Mouse (Mus musculus): ENCODE measurements at regions not wholly inside any gene's neighbourhood (a gene's known extent, or its start where the extent isn't known, plus 50 kb on each side); places are given as distances from the start of the nearest gene placed in this dataset.

- Histone ChIP-seq H3K36me3 (replicated peaks; ENCODE audit: control insufficient read depth, insufficient read depth) (no peaks in the 10 kb centered on the region), H3K9me3 (ENCODE audit: control insufficient read depth, low read length) (no peaks in the 10 kb centered on the region), H3K9ac (no peak overlapping the region), H3K4me1 (replicated peaks; ENCODE audit: control insufficient read depth, insufficient read depth, low read length) (peaks cover 5% of the 10 kb centered on the region), H3K4me3 (replicated peaks; ENCODE audit: low read length) (no peak overlapping the region), H3K27ac (no peak overlapping the region; the same call in 1 of the 2 replicates), H3K27me3 (ENCODE audit: control insufficient read depth, insufficient read depth, low read length) (no peaks in the 10 kb centered on the region), H3K4me2 (replicated peaks) (no peak overlapping the region)
- WGBS, result 53% methylated on average over 12 of the region's 12 CpGs
- no peak for DNase-seq (ENCODE audit: low spot score)
- ATAC-seq (ENCODE audit: low FRiP score), result peak; percentile 36; the same call in 1 of the 2 replicates
Measured at GRCm38 (mm10) chr1:105150624-105151465, 205.7 kb downstream of the Rnf152 start.

DNA sequence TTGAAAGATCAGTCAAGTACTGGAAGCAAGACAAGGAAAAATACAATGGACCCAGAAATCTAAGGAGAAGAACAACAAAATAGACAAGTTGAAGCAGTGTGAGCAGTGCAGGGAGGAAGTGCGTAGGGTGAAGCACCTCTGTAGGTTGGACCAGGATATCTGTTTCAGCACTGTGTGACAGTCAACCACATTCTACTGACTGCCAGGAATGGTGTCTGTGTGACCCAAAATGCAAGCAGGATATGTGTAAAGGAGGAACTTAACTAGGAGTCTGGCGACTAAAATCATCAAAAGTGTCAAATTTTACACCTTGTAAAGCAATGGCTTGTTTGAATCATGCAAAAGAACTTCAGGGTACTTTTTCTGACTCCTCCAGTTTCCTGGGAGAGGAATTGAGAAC is 207.7 kb downstream of the Rnf152 start:
- H3K9ac ChIP-seq, result no peak overlapping the region
- ATAC-seq (ENCODE audit: low FRiP score), result no peak

DNA sequence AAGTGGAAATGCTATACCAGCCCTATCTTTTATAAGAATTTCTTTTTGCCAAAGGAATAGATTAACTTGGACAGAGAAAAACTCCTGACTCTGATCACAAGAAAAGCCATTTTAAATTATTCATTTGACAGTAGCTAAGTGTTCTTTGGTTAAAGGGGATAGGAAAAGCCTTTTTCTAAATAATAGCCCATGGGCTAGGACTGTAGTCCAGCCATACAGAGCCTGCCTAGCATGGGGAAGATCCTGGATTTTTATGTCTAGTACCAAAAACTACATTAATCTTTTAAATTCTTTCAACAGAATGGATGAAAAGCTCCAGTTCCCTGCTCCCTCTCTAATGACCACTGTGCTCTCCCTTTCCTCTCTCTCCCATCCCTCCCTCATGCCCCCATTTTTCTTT is 208.5 kb downstream of the Rnf152 start:
- ATAC-seq (ENCODE audit: low FRiP score) (no peak), DNase-seq (ENCODE audit: low spot score) (no peak)
- no peak overlapping the region for H3K4me3 ChIP-seq (replicated peaks; ENCODE audit: low read length)
- H3K27ac ChIP-seq, result no peak overlapping the region
- H3K4me2 ChIP-seq (replicated peaks), result no peak overlapping the region
- peaks cover 5% of the 10 kb centered on the region for H3K4me1 ChIP-seq (replicated peaks; ENCODE audit: control insufficient read depth, insufficient read depth, low read length)
- no peak overlapping the region for H3K9ac ChIP-seq
- H3K9me3 ChIP-seq (ENCODE audit: control insufficient read depth, low read length), result no peaks in the 10 kb centered on the region
- no peaks in the 10 kb centered on the region for H3K36me3 ChIP-seq (replicated peaks; ENCODE audit: control insufficient read depth, insufficient read depth)
- no peaks in the 10 kb centered on the region for H3K27me3 ChIP-seq (ENCODE audit: control insufficient read depth, insufficient read depth, low read length)

More for the DNA sequence above, 207.7 kb downstream of the Rnf152 start:
- 96% methylated on average over 2 of the region's 2 CpGs for WGBS
- H3K4me1 ChIP-seq (replicated peaks; ENCODE audit: control insufficient read depth, insufficient read depth, low read length), result peaks cover 5% of the 10 kb centered on the region
- no peaks in the 10 kb centered on the region for H3K27me3 ChIP-seq (ENCODE audit: control insufficient read depth, insufficient read depth, low read length)
- H3K4me3 ChIP-seq (replicated peaks; ENCODE audit: low read length), result no peak overlapping the region
- no peak overlapping the region for H3K4me2 ChIP-seq (replicated peaks)
- no peak for DNase-seq (ENCODE audit: low spot score)
- no peaks in the 10 kb centered on the region for H3K36me3 ChIP-seq (replicated peaks; ENCODE audit: control insufficient read depth, insufficient read depth)
- H3K9me3 ChIP-seq (ENCODE audit: control insufficient read depth, low read length), result no peaks in the 10 kb centered on the region
- H3K27ac ChIP-seq, result no peak overlapping the region

GRCm38 (mm10) chr1:105123936-105124335 is 232.6 kb downstream of the Rnf152 start:
- Histone ChIP-seq H3K36me3 (replicated peaks; ENCODE audit: control insufficient read depth, insufficient read depth) (no peaks in the 10 kb centered on the region), H3K4me3 (replicated peaks; ENCODE audit: low read length) (no peak overlapping the region), H3K9me3 (ENCODE audit: control insufficient read depth, low read length) (no peaks in the 10 kb centered on the region), H3K9ac (no peak overlapping the region), H3K4me1 (replicated peaks; ENCODE audit: control insufficient read depth, insufficient read depth, low read length) (no peaks in the 10 kb centered on the region), H3K4me2 (replicated peaks) (no peak overlapping the region), H3K27ac (no peak overlapping the region), H3K27me3 (ENCODE audit: control insufficient read depth, insufficient read depth, low read length) (no peaks in the 10 kb centered on the region)
- 78% methylated on average over 4 of the region's 4 CpGs for WGBS
- ATAC-seq (ENCODE audit: low FRiP score) (no peak), DNase-seq (ENCODE audit: low spot score) (no peak)

- Histone ChIP-seq H3K27me3 (ENCODE audit: control insufficient read depth, insufficient read depth, low read length) (no peaks in the 10 kb centered on the region), H3K4me2 (replicated peaks) (no peak overlapping the region), H3K27ac (no peak overlapping the region), H3K36me3 (replicated peaks; ENCODE audit: control insufficient read depth, insufficient read depth) (no peaks in the 10 kb centered on the region), H3K9ac (no peak overlapping the region), H3K4me3 (replicated peaks; ENCODE audit: low read length) (no peak overlapping the region), H3K9me3 (ENCODE audit: control insufficient read depth, low read length) (no peaks in the 10 kb centered on the region), H3K4me1 (replicated peaks; ENCODE audit: control insufficient read depth, insufficient read depth, low read length) (no peaks in the 10 kb centered on the region)
- WGBS, result 90% methylated on average over 2 of the region's 2 CpGs
- ATAC-seq (ENCODE audit: low FRiP score) (no peak), DNase-seq (ENCODE audit: low spot score) (no peak)
Measured at GRCm38 (mm10) chr1:105117888-105118287, 238.6 kb downstream of the Rnf152 start.

- DNase-seq (ENCODE audit: low spot score) (no peak), ATAC-seq (ENCODE audit: low FRiP score) (no peak)
- H3K4me2 ChIP-seq (replicated peaks), result no peak overlapping the region
- H3K27me3 ChIP-seq (ENCODE audit: control insufficient read depth, insufficient read depth, low read length), result no peaks in the 10 kb centered on the region
- no peak overlapping the region for H3K9ac ChIP-seq
- H3K27ac ChIP-seq, result no peak overlapping the region
- no peaks in the 10 kb centered on the region; the same call in 1 of the 2 replicates for H3K4me1 ChIP-seq (replicated peaks; ENCODE audit: control insufficient read depth, insufficient read depth, low read length)
- no peak overlapping the region for H3K4me3 ChIP-seq (replicated peaks; ENCODE audit: low read length)
- H3K9me3 ChIP-seq (ENCODE audit: control insufficient read depth, low read length), result no peaks in the 10 kb centered on the region
- no peaks in the 10 kb centered on the region for H3K36me3 ChIP-seq (replicated peaks; ENCODE audit: control insufficient read depth, insufficient read depth)
- 86% methylated on average over 3 of the region's 3 CpGs for WGBS
Measured at GRCm38 (mm10) chr1:105116231-105116630, 240.3 kb downstream of the Rnf152 start.

- Histone ChIP-seq H3K27ac (no peak overlapping the region), H3K27me3 (ENCODE audit: control insufficient read depth, insufficient read depth, low read length) (no peaks in the 10 kb centered on the region), H3K4me2 (replicated peaks) (no peak overlapping the region), H3K9ac (no peak overlapping the region), H3K4me1 (replicated peaks; ENCODE audit: control insufficient read depth, insufficient read depth, low read length) (peaks cover 6% of the 10 kb centered on the region; the same call in 1 of the 2 replicates), H3K36me3 (replicated peaks; ENCODE audit: control insufficient read depth, insufficient read depth) (no peaks in the 10 kb centered on the region), H3K9me3 (ENCODE audit: control insufficient read depth, low read length) (no peaks in the 10 kb centered on the region), H3K4me3 (replicated peaks; ENCODE audit: low read length) (no peak overlapping the region)
- ATAC-seq (ENCODE audit: low FRiP score) (no peak), DNase-seq (ENCODE audit: low spot score) (no peak)
- WGBS, result 93% methylated on average over 6 of the region's 6 CpGs
Measured at GRCm38 (mm10) chr1:105115391-105115790, 241.1 kb downstream of the Rnf152 start.

- no peak overlapping the region for H3K4me2 ChIP-seq (replicated peaks)
- H3K9ac ChIP-seq, result no peak overlapping the region
- H3K4me3 ChIP-seq (replicated peaks; ENCODE audit: low read length), result no peak overlapping the region
- no peaks in the 10 kb centered on the region for H3K27me3 ChIP-seq (ENCODE audit: control insufficient read depth, insufficient read depth, low read length)
- WGBS, result 94% methylated on average over 3 of the region's 3 CpGs
- H3K4me1 ChIP-seq (replicated peaks; ENCODE audit: control insufficient read depth, insufficient read depth, low read length), result peaks cover 6% of the 10 kb centered on the region; the same call in 1 of the 2 replicates
- H3K36me3 ChIP-seq (replicated peaks; ENCODE audit: control insufficient read depth, insufficient read depth), result no peaks in the 10 kb centered on the region
- H3K9me3 ChIP-seq (ENCODE audit: control insufficient read depth, low read length), result no peaks in the 10 kb centered on the region
- DNase-seq (ENCODE audit: low spot score), result no peak
- ATAC-seq (ENCODE audit: low FRiP score), result no peak
- no peak overlapping the region for H3K27ac ChIP-seq
Measured at GRCm38 (mm10) chr1:105114835-105115234, 241.7 kb downstream of the Rnf152 start.

DNA sequence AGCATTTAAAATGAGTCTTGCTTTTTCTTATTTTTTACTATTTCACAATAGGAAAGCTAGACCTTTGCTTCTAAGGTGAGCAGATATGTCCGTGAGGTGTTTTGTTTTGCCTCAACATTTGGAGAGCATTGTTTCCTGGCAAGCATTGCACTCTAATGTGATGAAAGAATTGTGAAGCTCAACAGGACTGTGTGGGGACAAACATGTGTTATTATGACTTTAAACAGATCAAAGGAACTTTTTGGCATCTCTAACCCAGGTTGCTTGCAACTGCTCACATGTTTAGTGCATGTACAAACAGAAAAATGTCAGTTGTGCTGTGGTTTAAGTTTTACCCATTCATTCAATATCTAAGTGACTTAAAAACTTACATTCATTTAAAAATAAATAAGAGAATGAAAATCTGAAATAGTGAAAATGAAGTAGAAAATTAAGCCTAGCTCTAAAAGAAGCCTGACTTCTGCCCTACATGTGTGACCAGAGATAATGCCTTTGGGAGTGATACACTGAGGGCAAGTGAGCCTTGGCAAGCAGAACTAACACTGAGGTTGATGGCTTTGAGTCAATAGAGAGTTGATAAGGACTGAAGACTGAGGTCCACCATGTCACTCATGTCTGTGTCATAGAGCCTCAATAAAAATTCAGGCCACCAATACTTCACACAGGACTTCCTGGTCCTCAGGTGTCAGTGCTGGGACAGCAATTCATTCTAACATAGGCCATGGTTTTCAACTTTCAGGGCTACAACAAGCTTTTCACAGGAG is 243.6 kb downstream of the Rnf152 start:
- Histone ChIP-seq H3K27me3 (ENCODE audit: control insufficient read depth, insufficient read depth, low read length) (no peaks in the 10 kb centered on the region), H3K9me3 (ENCODE audit: control insufficient read depth, low read length) (no peaks in the 10 kb centered on the region)
- no peak for DNase-seq (ENCODE audit: low spot score)

More for the DNA sequence above, 243.6 kb downstream of the Rnf152 start:
- Histone ChIP-seq H3K36me3 (replicated peaks; ENCODE audit: control insufficient read depth, insufficient read depth) (no peaks in the 10 kb centered on the region), H3K4me3 (replicated peaks; ENCODE audit: low read length) (no peak overlapping the region), H3K27ac (no peak overlapping the region), H3K4me1 (replicated peaks; ENCODE audit: control insufficient read depth, insufficient read depth, low read length) (peaks cover 6% of the 10 kb centered on the region; the same call in 1 of the 2 replicates), H3K9ac (no peak overlapping the region), H3K4me2 (replicated peaks) (no peak overlapping the region)
- no peak for ATAC-seq (ENCODE audit: low FRiP score)
- WGBS, result 93% methylated on average over 1 of the region's 1 CpGs

All from hindbrain, embryonic 14.5 days (tissue).